ENCODE assay signal across 12 mouse cellular contexts in genomic region chr1:132385266-132385665, GRCm38 (mm10). TPM values are rescaled to one million over a fixed set of nuclear protein-coding genes. Genes with fewer than 3 reads are reported as not detected.
DNase-seq lines count a peak whose midpoint lies in the region; ATAC-seq and TF ChIP-seq lines count a peak whose summit lies in the region.
"Had no signal": no experiment of that assay in that cellular context is flagged by ENCODE, and none has a peak within 500 bp of the region (broad histone marks: within the 10 kb centered on the region; RNA-seq: fewer than 3 reads in every experiment).

No protein-coding gene starts in this region.

- WGBS in liver, embryonic 16.5 days (ENCODE audit: insufficient replicate concordance): 50% methylated on average over 14 of the region's 14 CpGs
- WGBS in olfactory bulb, adult 2 months: 79% methylated on average over 14 of the region's 14 CpGs

- ATAC-seq in liver, embryonic 16.5 days (ENCODE audit: low read depth): no peak
- ATAC-seq in activated CD4-positive, CD25-positive, alpha-beta regulatory T cell, adult 4 months: no peak

- H3K9me3 ChIP-seq in liver, embryonic 16.5 days (replicated peaks; ENCODE audit: control insufficient read depth, low read length): no peaks in the 10 kb centered on the region
- H3K9me3 ChIP-seq: embryonic facial prominence, embryonic 15.5 days; heart, embryonic 15.5 days had no signal

- H3K36me3 ChIP-seq in liver, embryonic 16.5 days (ENCODE audit: control insufficient read depth, insufficient read depth): peaks cover 20% of the 10 kb centered on the region

- DNase-seq in cerebellum, adult 11-12 months: peak; percentile 22
- no peak for DNase-seq in cerebellum, adult 11 months
- DNase-seq in left cerebral cortex, adult 2 months (ENCODE audit: extremely low spot score in 1 of 2, low spot score in 2 of 2): no peak
- DNase-seq in left cerebral cortex, postnatal 36 days (ENCODE audit: low spot score in 2 of 2): no peak
- DNase-seq in B cell, adult 2 months: no peak
- DNase-seq: kidney, postnatal 14 days; lung, adult 18-20 months had no signal

- TF ChIP-seq POLR2A in olfactory bulb, adult 2 months (IDR thresholded peaks at IDR 0.05; ENCODE audit: insufficient read depth, low read depth, low read length): no peak

- H3K27me3 ChIP-seq in liver, embryonic 16.5 days (ENCODE audit: control insufficient read depth, insufficient read depth, low read depth, low read length): no peaks in the 10 kb centered on the region
- H3K27me3 ChIP-seq: embryonic facial prominence, embryonic 15.5 days; heart, embryonic 15.5 days had no signal

- TF ChIP-seq CTCF in left cerebral cortex, adult 2 months (IDR thresholded peaks at IDR 0.05): no peak
- no peak for TF ChIP-seq CTCF in olfactory bulb, adult 2 months (IDR thresholded peaks at IDR 0.05; ENCODE audit: insufficient read depth, low read depth, low read length)

- H3K4me1 ChIP-seq in liver, embryonic 16.5 days (ENCODE audit: control insufficient read depth, low read depth, low read length): peaks cover 65% of the 10 kb centered on the region
- H3K4me1 ChIP-seq in olfactory bulb, adult 2 months (ENCODE audit: control insufficient read depth, insufficient read depth, low read length): peaks cover 49% of the 10 kb centered on the region

- peak overlapping the region; percentile 97 for H3K4me2 ChIP-seq in liver, embryonic 16.5 days (ENCODE audit: low read depth, low read length)
- H3K4me2 ChIP-seq: embryonic facial prominence, embryonic 15.5 days; heart, embryonic 15.5 days had no signal

- H3K4me3 ChIP-seq in left cerebral cortex, adult 2 months: no peak overlapping the region
- peak overlapping the region; percentile 78 for H3K4me3 ChIP-seq in liver, embryonic 16.5 days (ENCODE audit: low read depth, low read length)
- H3K4me3 ChIP-seq in olfactory bulb, adult 2 months (ENCODE audit: insufficient read depth, low read depth, low read length): no peak overlapping the region
- H3K4me3 ChIP-seq: embryonic facial prominence, embryonic 15.5 days; heart, embryonic 15.5 days had no signal

- intact Hi-C loops in left cerebral cortex, adult 2 months (cut with DNase I): no loop called here
- intact Hi-C loops in left cerebral cortex, postnatal 36 days (cut with DNase I): no loop called here

- H3K27ac ChIP-seq in left cerebral cortex, adult 2 months: peak overlapping the region; percentile 79
- H3K27ac ChIP-seq in liver, embryonic 16.5 days (ENCODE audit: low read length): peak overlapping the region; percentile 21; the same call in 1 of the 2 replicates
- peak overlapping the region; percentile 88 for H3K27ac ChIP-seq in olfactory bulb, adult 2 months (ENCODE audit: insufficient read depth, low read depth, low read length)
- H3K27ac ChIP-seq: embryonic facial prominence, embryonic 15.5 days; heart, embryonic 15.5 days had no signal

- peak overlapping the region; percentile 35 for H3K9ac ChIP-seq in liver, embryonic 16.5 days (ENCODE audit: low read depth, low read length)
- H3K9ac ChIP-seq: embryonic facial prominence, embryonic 15.5 days; heart, embryonic 15.5 days had no signal

RNA-seq across cellular contexts. Expression of gene Tmcc2, which starts 5.8 kb away (rescaled TPM):
- 100 to 1,000 TPM; 178 to 192 TPM for total RNA-seq in left cerebral cortex, adult 2 months (2021)
- 100 to 1,000 TPM; 171 to 173 TPM for total RNA-seq in left cerebral cortex, postnatal 36 days (2021)
- 631 and 674 TPM in 2 replicates for polyA plus RNA-seq in liver, embryonic 16.5 days (2015; fragmentation: Nextera tagmentation; extraction: Ambion mirVana)
- polyA plus RNA-seq in olfactory bulb, adult 2 months (2012; ENCODE audit: insufficient read depth, insufficient read length, low replicate concordance, missing spikeins): not detected in 2 replicates
- 1 to 10 TPM in 1 of 2 experiments, under 1 TPM in 1; 0.54 to 1.6 TPM for polyA plus RNA-seq in activated CD4-positive, CD25-positive, alpha-beta regulatory T cell, adult 4 months (2017; shearing (Covaris generic))

RNA-seq across cellular contexts. Expression of gene Dstyk, which starts 32.1 kb away (rescaled TPM):
- total RNA-seq in left cerebral cortex, adult 2 months (2021): 10 to 100 TPM; 44.9 to 45.5 TPM
- total RNA-seq in left cerebral cortex, postnatal 36 days (2021): 10 to 100 TPM; 40.4 to 46.8 TPM
- polyA plus RNA-seq in liver, embryonic 16.5 days (2015; fragmentation: Nextera tagmentation; extraction: Ambion mirVana): 4.4 and 5.0 TPM in 2 replicates
- polyA plus RNA-seq in olfactory bulb, adult 2 months (2012; ENCODE audit: insufficient read depth, insufficient read length, low replicate concordance, missing spikeins): not detected in 2 replicates
- 1 to 10 TPM; 4.0 to 4.3 TPM for polyA plus RNA-seq in activated CD4-positive, CD25-positive, alpha-beta regulatory T cell, adult 4 months (2017; shearing (Covaris generic))

Comparison
In these comparisons a context has a peak if more than half of its experiments do, and no peak if none do; other contexts are left out.
1. H3K27ac ChIP-seq: peak in every context shown above with its lines; median percentile 88 in olfactory bulb, adult 2 months; 79 in left cerebral cortex, adult 2 months; 21 in liver, embryonic 16.5 days.